Mouse (Mus musculus) right cerebral cortex, adult 2 months (tissue): ENCODE results near the gene Usp17la.
"Not testable (repeated sequence)": the region's sequence is repeated elsewhere in the genome, so short reads cannot be mapped to it uniquely, and the experiment has no call there.

Experiments used
- DNase-seq, 2 experiments: peaks; one replicate each; pipeline ENCODE4 v3.0.0; 2021 to 2022; ENCODE audit warnings: low spot score in 2 of 2

Usp17la gene

DNA sequence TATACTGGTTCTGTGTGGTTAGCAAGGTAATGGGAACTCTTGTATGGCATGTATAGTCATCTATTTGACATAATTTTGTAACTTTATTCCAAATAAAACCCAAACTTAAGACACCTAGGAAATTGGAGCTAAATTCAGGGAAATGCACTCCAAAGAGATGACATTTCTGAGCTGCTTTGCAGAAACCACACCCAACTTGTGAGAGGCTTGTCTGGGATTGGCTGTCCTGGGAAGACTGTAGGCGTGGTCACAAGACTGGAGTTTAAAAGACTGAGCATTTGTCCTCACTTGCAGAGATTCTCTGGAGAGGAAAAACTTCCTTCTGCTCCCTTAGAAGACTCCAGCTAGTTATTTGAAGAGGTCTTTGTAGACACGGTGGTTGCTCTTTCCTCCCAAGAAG is at the start of gene Usp17la:
Gene Usp17la, plus strand, starts transcription at position 301 of the 400 bp plus-strand sequence.
- DNase-seq, result not testable (repeated sequence)

DNA sequence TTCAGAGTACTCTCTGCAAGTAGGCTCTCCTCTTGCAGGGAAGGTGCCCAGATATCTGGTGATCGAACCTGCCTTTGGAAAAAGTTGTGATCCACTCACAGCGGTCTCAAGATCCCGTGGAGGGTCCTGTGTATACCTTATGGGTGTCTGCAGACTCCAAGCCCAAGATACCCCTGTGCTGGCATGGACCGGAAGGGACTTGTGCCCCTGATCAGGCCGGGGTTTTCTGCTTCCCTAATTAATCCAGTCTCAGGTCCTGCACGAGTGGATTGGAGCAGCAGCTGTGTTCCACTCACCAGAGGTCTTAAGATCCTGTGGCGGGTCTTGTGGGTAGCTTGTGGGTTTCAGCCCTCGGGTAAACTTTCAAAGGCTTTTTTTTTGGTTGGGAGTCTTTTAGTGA is 46.5 kb upstream of the Usp17la start:
- DNase-seq, result not testable (repeated sequence)

DNA sequence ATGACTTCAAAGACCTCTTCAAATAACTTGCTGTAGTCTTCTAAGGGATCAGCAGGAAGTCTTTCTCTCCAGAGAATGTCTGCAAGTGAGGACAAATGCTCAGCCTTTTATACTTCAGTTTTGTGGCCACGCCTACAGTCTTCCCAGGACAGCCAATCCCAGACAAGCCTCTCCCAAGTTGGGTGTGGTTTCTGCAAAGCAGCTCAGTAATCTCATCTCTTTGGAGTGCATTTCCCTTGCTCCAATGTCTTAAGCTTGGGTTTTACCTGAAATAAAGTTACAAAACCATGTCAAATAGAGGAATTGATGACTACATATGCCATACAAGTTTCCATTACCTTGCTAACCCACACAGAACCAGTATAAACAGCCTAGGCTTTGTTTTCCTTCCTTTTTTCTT is 14.3 kb upstream of the Usp17la start, which contains the start of gene Usp17lb:
Gene Usp17lb, minus strand, starts transcription at position 101 of the 400 bp plus-strand sequence.
- no peak for DNase-seq

DNA sequence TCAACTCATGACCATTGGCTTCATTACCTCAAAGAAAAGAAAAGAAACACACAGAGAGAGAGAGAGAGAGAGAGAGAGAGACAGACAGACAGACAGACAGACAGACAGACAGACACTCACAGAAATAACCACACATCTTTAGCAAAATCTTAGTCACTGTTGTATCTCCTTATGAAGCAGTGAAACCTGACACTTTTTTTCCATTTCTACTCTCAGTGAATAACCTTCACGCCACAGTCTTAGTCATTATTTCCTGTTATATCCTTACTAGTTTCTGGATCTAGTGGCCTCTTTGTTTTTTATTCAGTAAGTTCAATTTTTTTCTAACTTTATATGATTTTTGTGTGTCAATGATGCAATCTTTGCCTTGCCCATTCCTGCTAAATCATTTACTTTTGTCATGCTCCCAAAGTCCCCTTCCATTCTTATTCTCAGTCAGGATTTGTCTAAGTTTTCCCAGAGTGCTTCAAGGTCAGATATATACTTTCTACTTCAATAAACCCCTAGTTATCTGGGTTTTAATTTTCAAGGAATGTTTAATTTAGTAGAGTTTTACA is 13.0 kb upstream of the Usp17la start:
- DNase-seq, result no peak

DNA sequence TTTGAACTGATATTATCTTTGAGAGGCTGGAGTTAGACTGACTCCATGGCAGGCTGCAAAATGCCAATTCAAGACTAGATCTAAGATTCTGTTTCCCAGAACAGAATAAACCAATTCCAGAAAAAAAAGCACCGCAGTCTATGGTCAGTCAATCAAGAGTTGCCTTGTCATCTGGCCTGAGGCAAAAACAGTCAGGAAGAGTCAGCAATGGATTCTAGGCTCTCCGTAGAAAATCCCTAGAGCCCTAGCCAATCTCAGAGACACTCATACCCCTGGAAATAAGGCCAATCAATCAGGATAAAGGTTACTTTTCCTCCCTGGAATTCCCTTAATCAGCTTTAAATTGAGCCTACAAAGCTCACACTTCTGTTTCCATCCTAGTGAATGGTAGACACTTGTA is 5.3 kb upstream of the Usp17la start:
- not testable (repeated sequence) for DNase-seq

DNA sequence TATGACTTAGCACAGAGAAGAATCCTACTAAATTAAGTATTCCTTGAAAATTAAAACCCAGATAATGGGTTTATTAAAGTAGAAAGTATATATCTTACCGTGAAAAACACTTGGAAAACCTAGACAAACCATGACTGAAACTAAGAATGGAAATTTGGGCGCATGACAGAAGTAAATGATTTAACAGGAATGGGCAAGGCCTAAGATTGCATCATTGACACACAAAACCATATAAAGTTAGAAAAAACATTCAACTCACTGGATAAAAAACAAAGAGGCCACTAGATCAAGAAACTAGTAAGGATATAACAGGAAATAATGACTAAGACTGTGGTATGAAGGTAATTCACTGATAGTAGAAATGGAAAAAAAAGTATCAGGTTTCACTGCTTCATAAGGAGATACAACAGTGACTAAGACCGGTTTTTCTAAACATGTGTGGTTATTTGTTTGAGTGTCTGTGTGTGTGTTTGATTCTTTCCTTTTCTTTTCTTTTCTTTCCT is 1.5 kb upstream of the Usp17la start:
- no peak for DNase-seq

DNA sequence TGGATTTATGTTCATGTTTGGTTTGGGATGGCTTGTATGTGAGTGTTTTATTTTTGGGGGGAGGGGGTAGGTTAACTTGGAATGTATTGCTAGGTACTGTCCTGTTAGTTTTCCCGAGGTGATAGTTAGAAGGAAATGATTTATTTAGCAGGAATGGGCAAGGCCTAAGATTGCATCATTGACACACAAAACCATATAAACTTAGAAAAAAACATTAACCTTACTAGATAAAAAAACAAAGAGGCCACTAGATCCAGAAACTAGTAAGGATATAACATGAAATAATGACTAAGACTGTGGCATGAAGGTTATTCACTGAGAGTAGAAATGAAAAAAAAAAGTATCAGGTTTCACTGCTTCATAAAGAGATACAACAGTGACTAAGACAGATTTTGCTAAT is 874 bp downstream of the Usp17la start:
- DNase-seq, result no peak

DNA sequence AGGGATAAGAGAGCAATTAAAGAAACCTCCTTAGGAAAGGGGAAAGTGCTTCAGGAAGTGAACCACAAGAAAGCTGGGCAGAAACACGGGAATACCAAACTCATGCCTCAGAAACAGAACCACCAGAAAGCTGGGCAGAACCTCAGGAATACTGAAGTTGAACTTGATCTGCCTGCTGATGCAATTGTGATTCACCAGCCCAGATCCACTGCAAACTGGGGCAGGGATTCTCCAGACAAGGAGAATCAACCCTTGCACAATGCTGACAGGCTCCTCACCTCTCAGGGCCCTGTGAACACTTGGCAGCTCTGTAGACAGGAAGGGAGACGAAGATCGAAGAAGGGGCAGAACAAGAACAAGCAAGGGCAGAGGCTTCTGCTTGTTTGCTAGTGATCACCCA is 4.6 kb downstream of the Usp17la start:
- no peak for DNase-seq

DNA sequence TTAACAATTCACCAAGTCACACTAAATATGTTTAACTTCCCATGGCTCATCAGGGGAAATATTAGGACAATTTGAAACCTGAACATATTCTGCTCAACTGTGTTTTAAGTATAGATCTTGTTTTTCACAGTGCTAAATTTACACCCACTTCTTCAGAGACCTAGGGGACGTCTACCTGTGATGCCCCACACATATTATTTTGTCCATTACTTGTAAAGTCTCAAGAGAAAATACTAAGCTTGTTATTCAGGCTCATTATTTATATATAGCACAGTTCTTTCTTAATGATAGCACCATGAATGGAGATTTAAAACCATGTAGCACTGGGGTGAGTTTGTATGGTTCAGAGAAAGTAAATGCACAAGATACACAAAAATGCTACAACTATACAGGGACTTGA is 20.9 kb downstream of the Usp17la start, which contains the start of gene Olfr665:
Gene Olfr665, plus strand, starts transcription at position 301 of the 400 bp plus-strand sequence.
- DNase-seq, result no peak

DNA sequence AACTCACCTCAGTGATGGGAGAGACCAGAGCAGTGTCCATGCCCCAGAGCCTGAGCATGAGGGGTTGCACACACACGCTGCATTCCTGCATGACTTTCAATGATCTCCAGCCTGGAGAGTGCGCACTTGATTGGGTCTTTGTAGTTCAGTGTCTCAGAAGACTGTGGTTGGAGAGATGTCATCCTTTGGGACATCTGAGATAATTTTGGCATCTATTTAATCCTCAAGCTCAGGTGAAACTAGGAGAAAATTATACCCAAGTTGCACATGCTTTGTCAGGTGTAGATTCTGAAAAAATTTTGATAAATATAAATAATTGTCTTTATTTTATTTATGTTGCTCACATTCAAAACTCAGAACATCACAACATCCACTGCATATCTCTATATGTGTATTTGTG is 39.0 kb downstream of the Usp17la start, which contains the start of gene Olfr666:
Gene Olfr666, minus strand, starts transcription at position 101 of the 400 bp plus-strand sequence.
- no peak for DNase-seq
